Mouse (Mus musculus) 3134 (cell line): ENCODE data around the gene Bcorl1.

Experiments used
- DNase-seq: peaks from one replicate; pipeline ENCODE4 v3.0.0-alpha.2; 2011; ENCODE audit warnings: low spot score; ENCODE audit not compliant: insufficient read length; ENCODE audit errors: extremely low read depth

Bcorl1 gene

GRCm38 (mm10) chrX:48439036-48439435 is 97.9 kb downstream of the Bcorl1 start:
- DNase-seq = peak; percentile 59

- DNase-seq = no peak
Observed at GRCm38 (mm10) chrX:48441548-48441947, 100.4 kb downstream of the Bcorl1 start.

GRCm38 (mm10) chrX:48441954-48442353 is 100.8 kb downstream of the Bcorl1 start:
- peak; percentile 51 for DNase-seq

DNA sequence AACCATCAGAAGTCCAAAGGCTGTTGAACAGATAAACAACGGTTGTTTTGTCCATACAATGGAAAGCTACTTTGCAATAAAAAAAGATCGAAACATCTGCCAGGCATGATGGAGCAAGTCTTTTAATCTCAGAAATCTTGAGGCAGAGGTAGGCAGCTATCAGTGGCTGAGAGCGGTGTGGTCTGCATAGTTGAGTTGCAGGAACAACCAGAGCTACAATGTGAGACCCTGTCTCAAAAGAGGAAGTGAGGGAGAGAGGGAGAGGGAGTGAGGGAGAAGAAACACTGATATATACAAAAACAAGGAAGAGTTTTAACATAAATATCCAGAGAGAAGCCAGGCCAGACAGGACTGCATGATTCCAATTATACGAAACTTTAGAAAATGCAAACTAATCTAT is 103.5 kb downstream of the Bcorl1 start:
- no peak for DNase-seq

DNA sequence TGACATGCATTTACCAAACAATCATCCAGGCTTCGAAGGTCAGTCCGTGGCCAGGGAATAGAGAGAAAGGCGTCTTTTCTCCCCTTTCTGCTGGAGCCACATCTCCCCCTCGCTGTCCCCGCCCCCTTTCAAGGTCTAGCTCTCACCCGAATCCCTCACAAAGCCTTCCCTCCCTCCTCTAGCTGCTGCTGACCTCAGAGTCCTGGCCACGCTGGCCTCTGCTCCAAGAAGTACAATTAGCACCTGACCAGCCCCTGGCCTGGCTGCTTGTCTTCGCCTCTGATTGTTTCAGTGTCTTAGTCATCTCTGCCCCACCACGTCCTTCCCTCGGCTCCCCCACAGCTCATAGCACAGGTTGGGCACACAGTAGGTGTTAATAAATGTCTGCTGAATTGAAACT is 108.5 kb downstream of the Bcorl1 start:
- no peak for DNase-seq

DNA sequence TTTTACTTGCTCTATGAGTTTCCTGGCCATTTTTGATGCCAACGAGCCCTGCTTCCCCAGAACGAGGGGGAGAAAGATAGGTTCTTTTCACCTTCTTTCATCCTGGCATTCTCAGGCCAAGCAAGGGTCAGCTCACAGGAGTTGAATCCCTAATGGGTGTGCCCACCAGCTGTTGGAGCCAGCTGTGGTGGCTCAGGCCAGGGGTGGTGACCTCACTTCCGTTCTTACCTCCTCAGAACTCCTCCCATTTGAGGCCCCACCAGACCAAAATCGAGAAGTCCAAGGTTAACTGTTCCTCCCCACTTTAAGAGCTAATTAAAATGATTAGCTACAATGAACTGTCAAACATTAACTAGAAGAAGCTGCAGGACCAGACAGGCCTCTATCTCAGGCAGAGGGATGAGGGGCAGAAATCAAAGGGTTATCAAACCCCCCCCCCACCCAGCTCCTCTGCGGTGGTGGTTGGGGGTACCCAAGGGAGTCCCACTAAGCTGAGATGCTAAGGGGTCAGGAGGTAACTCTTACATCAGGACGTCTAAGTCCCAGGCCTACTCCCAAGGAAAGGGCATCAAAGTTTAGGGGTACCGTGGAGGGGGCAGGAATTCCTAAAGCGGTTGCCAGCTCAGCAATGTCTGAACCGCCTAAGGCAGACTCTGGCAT is 111.2 kb downstream of the Bcorl1 start:
- DNase-seq = peak; percentile 34

DNA sequence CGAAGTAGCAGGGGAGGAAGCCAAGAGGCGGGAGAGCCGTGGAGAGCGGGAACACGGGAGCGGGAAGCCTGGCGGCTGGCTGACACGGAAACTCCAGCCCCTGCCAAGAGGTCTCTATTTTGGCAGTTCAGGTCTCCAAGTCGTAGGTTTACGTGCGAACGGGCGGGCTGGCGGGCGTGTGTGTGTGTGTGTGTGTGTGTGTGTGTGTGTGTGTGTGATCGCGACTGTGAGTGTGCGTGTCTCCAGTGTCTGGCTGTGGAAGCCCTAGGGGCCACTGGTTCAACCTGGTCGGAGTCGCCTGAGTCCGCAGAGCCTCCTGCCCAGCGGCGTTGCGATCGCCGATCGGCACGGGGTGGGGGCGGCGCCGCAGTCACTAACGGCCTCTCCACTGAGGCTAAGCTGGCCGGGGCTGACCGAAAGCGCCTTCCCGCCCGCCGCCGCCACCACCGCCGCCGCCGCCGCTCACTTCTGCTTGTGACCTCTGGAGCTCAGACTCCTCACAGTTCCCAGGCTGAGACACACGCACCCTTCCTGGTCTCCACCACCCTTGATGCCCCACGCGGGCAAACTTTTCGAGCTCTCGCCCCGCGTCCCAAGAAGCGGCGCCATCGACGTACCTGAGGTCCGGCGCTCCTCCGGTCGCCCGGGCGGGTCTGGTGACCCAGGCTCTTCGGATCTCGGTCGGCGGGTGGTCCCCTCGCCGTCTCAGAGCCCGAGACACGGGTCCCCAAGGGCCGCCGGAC is 111.9 kb downstream of the Bcorl1 start:
- DNase-seq = peak; percentile 66

DNA sequence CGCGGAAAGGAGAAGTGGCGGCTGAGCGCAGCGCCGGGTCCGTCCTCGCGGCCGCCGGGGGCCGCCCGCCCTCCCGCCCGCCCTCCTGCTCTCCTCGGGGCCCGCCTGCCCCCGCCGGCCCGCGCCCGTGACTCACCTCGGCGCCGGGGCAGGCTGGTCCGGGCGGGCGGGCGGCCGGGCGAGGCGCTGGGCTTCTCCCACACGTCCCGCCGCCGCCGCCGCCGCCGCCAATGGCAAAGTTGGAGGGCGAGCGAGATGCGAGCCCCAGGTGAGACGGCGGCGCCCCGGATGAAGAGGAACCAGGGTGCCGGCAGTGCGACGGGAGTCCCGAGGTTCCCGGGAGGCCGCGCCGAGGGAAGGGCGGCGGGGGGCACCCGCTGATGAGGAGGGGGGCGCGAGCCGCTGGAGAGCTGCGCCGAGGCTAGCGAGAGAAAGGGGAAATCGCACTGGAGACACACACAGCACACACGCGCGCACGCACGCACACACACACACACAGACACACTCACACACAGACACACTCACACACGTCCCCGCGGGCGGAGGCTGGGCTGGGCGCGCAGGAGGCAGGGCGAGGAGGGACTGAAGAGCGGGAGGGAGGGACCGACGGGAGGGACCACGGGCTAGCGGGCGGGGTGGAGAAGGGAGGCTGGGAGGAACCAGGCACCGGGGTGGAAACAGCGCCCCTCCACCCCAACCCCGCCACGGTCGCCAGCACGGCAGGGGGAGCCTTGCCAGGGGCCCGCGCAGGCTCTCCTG is 112.8 kb downstream of the Bcorl1 start:
- DNase-seq = peak; percentile 86

DNA sequence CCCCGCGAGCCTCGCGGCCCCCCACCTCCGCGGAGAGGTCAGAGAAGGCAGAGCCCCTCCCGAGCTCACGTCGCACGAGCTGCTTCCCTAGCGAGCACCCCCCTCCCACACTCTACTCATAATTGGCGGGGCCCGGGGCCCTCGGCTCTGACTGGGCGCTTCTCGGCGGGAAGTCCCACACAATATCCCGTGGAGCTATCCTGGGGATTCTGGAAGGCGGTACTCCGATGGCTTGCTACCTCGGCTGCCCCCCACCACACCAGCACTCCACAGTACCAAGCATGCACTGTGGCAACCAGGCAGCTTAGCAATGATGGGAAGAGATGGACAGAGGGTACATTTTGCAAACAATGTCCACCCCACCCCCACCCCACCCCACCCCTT is 113.3 kb downstream of the Bcorl1 start:
- no peak for DNase-seq

- DNase-seq = peak; percentile 32
Observed at GRCm38 (mm10) chrX:48455018-48455417, 113.9 kb downstream of the Bcorl1 start.

GRCm38 (mm10) chrX:48456956-48457355 is 115.8 kb downstream of the Bcorl1 start:
- peak; percentile 57 for DNase-seq
